Mouse (Mus musculus) mouse embryonic stem cell (cell line): ENCODE measurements around the gene Sumo1.

Experiments
- in situ Hi-C, 2 experiments: fragments of 300-500 bp; cut with MboI; formaldehyde crosslinking; loops; 1 replicate in 1 of 2; 3 replicates in 1 of 2; pipeline ENCODE4 v1.14.3; 2019 to 2020; ENCODE audit warnings: low sequenced_read_pairs in 2 of 2, low pct_unique_long_range_greater_than_20kb in 1 of 2, mixed read lengths in 1 of 2; ENCODE audit not compliant: unreplicated experiment in 1 of 2

Gene Sumo1

DNA sequence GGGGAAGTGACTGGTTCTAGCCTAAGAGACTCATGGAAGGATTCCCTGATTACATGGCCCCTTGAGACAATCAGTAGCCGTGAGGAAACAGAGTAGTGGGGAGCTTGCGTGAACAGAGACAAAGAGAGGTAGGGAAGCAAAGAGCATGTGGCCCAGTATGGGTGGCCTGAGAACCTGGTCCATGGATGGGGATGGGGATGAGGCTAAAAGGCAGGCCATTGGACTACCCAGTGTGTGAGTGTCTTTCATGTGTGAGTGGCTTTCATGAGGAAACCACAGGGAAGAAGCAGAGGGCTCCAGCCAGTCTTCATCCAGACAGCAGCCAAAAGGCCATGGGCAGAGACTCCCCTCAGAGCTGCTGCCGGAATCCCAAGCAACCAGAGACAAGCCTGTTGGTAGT is 96.8 kb downstream of the Sumo1 start:
- in situ Hi-C loops: no loop called here

GRCm38 (mm10) chr1:59571502-59571901 is 99.1 kb downstream of the Sumo1 start:
- in situ Hi-C loops: no loop called here

- in situ Hi-C loops: no loop called here
These were observed 99.9 kb downstream of the Sumo1 start for GRCm38 (mm10) chr1:59570767-59571166.

DNA sequence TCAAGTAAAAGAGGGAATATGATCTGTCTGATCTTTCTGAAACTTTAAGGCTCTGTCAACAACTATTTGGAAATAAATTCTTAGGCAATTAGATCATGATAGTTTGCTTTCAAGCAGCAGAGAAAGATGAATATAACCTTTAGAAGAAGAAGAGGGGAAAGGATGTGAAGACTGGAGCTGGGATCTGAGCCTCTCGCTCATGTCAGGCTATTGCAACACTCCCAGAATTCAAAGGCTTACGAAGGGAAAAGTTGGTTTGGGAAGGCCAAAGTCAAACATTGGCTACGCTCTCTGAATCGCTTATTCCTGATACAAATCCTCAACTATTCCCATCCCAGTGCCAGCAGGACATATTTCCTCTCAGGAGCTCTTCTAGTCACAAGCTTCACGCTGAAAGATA is 101.3 kb downstream of the Sumo1 start:
- in situ Hi-C loops: no loop called here

GRCm38 (mm10) chr1:59568283-59568682 is 102.4 kb downstream of the Sumo1 start:
- in situ Hi-C loops: no loop called here

DNA sequence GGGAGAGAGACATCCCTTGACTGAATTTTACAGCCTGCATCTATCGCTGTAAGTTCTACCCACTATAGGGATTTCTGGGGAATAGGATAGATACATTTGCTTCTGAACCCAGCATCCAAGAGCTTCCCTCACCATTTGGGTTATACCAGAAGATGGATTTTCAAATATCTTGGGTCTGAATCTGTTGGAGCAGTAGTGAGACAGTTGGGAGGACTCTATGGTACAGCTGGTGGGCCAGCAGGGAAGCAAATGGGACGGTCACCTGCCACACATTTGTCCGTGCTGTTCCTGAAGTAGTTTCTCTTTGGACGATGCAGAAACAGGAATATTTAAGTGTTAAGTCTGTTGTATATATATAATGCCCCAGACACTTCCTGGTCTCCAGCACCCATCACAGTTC is 103.1 kb downstream of the Sumo1 start:
- in situ Hi-C loops: no loop called here

- in situ Hi-C loops: no loop called here
These were observed 103.7 kb downstream of the Sumo1 start for GRCm38 (mm10) chr1:59566926-59567325.

GRCm38 (mm10) chr1:59566281-59566680 is 104.4 kb downstream of the Sumo1 start:
- in situ Hi-C loops: no loop called here

DNA sequence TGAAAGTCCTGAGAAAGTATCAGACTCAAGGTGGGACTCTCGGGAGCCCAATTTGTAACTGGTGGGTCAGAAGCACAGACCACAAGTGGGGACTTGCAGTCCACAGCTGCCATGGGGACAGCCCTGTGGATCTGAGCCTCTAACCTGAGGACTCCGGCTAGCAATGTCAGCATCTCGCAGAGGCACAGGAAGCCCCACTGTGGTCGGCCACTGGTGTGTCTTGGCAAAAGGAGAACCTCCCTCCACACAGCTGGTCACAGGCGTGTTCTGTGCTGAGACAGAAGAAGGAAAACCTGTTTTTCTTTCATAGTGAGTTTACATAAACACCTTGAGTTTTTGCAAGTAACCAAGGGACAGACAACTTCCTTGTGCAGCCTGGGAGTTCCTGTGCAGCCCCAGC is 104.8 kb downstream of the Sumo1 start:
- in situ Hi-C loops: no loop called here

DNA sequence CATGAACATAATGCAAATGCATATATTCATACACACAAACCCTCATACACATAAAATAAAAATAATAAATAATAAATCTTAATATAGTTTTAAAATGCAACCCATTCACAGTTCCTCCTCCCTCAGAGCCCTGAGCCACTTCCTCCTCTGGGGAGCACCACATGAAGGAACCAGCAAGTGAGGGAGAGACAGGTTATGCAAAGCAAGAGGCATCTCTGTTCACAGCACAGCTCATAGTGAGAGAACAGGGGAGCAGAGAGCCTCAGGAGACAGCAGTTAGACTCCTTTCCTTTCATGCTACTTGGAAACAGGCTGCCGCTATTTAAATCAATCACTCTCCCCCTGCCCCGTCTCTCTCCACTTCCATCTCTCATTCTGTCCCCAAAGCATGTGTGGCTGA is 107.1 kb downstream of the Sumo1 start:
- in situ Hi-C loops: no loop called here

DNA sequence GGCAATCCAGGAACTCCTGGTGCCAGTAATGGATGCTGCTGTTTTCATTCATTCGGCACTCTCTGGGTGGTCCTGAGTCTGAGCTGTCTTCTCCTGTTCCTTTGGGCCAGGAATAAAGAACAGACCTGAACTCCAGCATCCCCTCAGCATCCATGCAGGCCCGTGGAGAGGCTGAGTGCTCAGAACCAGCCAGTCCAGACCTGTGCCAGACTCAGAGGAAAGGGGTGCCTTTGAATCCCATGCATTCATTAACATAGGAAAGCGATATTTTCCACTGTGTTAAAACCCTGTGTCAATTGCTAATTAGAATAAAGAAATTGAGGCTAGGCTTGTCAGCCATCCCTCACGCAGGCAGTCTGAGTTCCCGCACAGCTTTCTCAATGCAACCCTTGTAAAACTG is 116.9 kb downstream of the Sumo1 start:
- in situ Hi-C loops: no loop called here

- in situ Hi-C loops: no loop called here
These were observed 119.6 kb downstream of the Sumo1 start for GRCm38 (mm10) chr1:59550996-59551395.

GRCm38 (mm10) chr1:59550227-59550626 is 120.4 kb downstream of the Sumo1 start:
- in situ Hi-C loops: no loop called here

DNA sequence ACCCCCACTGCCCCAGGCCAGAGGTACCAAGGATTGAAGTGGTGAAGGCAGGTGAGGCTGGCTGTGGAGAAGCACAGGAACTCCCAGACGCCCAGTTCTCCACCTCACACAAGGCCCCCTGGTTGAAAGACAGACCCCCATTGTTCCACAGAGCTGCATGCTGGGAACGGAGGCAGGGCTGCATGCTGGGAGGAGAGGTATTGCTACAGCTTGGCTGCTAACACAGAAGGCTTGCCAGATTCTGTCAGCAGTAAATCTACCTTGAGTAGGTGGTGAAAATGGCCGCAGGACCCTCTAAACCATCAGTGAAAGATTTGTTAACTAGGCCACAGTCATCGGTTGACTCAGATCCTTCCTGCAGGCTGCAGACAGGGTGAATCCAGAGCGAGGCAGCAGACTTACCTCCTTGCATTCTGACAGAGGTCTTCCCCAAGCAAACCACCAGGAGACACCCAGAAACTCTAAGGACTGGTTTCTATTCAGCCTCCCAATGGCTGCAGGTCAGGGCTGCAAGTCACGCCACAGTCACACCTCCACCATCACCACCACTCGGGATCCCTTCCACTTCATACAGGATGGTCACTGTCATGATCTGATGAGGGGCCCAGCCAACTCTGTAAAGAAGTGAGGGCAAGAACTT is 121.5 kb downstream of the Sumo1 start:
- in situ Hi-C loops: no loop called here

DNA sequence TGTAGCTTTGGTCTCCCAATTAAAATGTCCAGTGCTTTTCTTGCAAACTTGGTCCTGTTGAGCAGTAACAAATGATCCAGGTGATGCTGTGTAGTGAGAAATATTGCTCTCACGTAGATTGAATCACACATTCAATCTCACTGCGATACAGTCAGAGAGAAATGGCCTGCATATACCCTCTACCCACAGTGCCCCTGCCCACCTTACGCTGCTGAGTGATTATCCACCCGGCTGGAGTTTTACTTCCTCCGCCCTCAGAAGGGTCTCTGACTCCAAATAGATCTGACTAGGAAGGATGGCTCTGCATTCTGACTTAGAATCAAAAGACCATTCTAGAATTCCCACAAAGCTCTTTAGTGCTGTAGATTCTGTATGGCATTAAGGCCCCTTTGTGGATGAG is 122.1 kb downstream of the Sumo1 start:
- in situ Hi-C loops: no loop called here

DNA sequence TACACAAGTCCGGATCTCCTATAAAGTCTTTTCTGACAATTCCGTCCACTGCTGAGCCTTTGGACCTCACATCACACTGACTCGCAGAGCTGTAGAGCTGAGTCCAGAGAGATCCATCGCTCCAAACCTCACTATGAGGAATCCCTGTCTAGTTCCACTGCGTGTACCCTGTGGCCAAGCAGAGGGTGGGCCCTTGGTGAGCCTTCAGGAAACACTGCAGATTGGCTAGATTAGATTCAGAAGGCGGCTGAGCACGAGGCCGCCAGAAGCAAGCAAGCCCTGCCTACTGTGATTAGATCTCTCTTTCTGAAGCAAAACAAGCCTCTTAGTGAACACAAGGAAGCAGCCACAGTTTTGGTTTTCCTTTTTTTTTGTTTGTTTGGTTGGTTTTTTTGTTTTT is 126.7 kb downstream of the Sumo1 start:
- in situ Hi-C loops: no loop called here

DNA sequence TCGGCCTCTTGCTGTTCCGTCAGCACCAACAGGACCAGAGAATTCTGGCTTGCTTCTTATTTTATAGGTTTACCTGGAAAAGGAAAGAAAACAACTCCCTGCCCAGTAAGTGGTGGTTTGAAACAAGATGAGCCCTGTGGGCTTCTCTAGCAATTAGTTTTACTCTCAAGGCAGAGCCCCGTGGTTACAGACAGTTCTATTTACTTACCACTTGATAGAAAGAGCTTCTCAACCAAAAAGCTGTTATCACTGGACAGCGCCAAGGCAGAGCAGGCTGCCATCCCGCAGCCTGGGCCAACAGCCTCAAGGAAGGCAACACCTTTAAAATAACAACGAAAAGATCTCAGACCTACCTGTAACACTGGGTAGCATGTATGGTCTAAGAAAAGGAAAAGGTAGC is 128.4 kb downstream of the Sumo1 start:
- in situ Hi-C loops: no loop called here

GRCm38 (mm10) chr1:59541271-59542020 is 129.2 kb downstream of the Sumo1 start:
- in situ Hi-C loops: no loop called here

DNA sequence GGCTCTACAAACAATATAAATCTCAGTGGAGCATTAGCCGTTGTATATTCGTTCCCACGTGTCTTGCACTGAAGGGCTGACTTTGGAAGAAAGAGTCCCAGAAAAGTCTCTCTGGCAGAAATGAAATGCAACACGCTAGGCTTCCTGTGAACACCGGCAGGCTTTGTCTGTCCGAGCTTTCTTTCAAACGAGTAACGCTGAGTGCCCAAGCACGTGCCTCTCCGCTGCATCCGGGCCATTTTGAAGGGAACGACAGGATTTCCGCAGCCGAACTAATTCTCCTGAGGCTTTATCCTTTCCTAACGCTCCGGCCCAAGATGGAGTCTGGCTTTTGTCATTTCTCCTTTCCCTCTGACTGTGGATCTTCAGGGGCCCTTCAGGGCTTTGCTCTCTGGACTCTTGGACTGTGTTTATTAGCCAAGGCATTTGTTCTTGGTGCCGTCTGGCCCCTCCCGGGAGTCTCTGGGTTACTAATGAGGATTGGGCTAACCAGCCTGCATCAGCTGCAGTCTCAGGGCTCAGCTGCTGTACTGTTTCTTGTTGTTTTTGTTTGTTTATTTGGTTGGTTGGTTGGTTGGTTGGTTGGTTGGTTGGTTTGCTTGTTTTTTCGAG is 130.0 kb downstream of the Sumo1 start:
- in situ Hi-C loops: no loop called here

DNA sequence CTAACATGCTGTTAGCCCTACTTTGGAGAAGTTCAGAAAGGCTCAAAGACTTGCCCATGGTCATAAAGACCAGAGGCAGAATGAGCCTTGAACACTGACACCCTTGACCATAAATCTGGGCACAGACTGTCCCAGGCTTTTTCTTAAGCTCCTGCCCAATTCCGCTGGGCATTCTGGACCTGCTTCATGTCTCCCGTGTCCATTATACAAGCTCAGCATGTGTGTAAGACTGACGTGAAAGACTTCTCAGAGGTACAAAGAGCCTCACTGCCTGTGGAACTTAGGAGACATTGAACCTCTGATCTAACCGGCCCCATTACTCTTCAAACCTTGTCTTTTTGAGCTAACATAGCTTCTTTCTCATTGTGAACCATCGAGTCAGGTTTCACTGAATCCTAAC is 132.3 kb downstream of the Sumo1 start:
- in situ Hi-C loops: no loop called here
